Mouse (Mus musculus) MN1 (cell line): ENCODE data around the gene Sugt1.

Source experiments
- DNase-seq: peaks from one replicate; pipeline ENCODE4 v3.0.0-alpha.2; 2016; ENCODE audit warnings: low spot score

Sugt1 gene

GRCm38 (mm10) chr14:79607352-79607751 is 19.9 kb downstream of the Sugt1 start:
- DNase-seq, result no peak

- no peak for DNase-seq
These were observed 20.8 kb downstream of the Sugt1 start for GRCm38 (mm10) chr14:79608286-79608685.

GRCm38 (mm10) chr14:79617121-79617828 is 29.8 kb downstream of the Sugt1 start:
- DNase-seq, result peak; percentile 24

- DNase-seq, result no peak
These were observed 32.3 kb downstream of the Sugt1 start for GRCm38 (mm10) chr14:79619802-79620201.

GRCm38 (mm10) chr14:79621143-79621542 is 33.7 kb downstream of the Sugt1 start:
- peak; percentile 24 for DNase-seq

- DNase-seq, result no peak
These were observed 44.8 kb downstream of the Sugt1 start for GRCm38 (mm10) chr14:79632330-79632729.

- DNase-seq, result no peak
These were observed 45.7 kb downstream of the Sugt1 start for GRCm38 (mm10) chr14:79633196-79633595.

GRCm38 (mm10) chr14:79636814-79637213 is 49.3 kb downstream of the Sugt1 start:
- no peak for DNase-seq

GRCm38 (mm10) chr14:79642063-79642462 is 54.6 kb downstream of the Sugt1 start:
- no peak for DNase-seq

GRCm38 (mm10) chr14:79645378-79645777 is 57.9 kb downstream of the Sugt1 start:
- no peak for DNase-seq

GRCm38 (mm10) chr14:79649680-79650079 is 62.2 kb downstream of the Sugt1 start:
- DNase-seq, result no peak

GRCm38 (mm10) chr14:79652654-79653053 is 65.2 kb downstream of the Sugt1 start:
- DNase-seq, result no peak

- DNase-seq, result no peak
These were observed 70.8 kb downstream of the Sugt1 start for GRCm38 (mm10) chr14:79658286-79658685.

- no peak for DNase-seq
These were observed 71.4 kb downstream of the Sugt1 start for GRCm38 (mm10) chr14:79658748-79659508.

GRCm38 (mm10) chr14:79660467-79660866 is 73.0 kb downstream of the Sugt1 start:
- DNase-seq, result no peak

- peak; percentile 68 for DNase-seq
These were observed 73.8 kb downstream of the Sugt1 start for GRCm38 (mm10) chr14:79661005-79661917.

- DNase-seq, result no peak
These were observed 74.5 kb downstream of the Sugt1 start, which contains the start of gene Cnmd for GRCm38 (mm10) chr14:79662001-79662400. TSS of gene Cnmd (minus strand) at chr14:79662170.

GRCm38 (mm10) chr14:79671008-79671407 is 83.5 kb downstream of the Sugt1 start:
- DNase-seq, result no peak

GRCm38 (mm10) chr14:79672567-79672966 is 85.1 kb downstream of the Sugt1 start:
- no peak for DNase-seq

- no peak for DNase-seq
These were observed 85.9 kb downstream of the Sugt1 start for GRCm38 (mm10) chr14:79673083-79674013.

- DNase-seq, result no peak
These were observed 89.7 kb downstream of the Sugt1 start for GRCm38 (mm10) chr14:79677108-79677753.
